Mouse (Mus musculus) heart, adult 2 months (tissue): ENCODE measurements around the gene Hspa13. TPM values are rescaled to one million over a fixed set of nuclear protein-coding genes. Genes with fewer than 3 reads are reported as not detected.

Experiments used
- DNase-seq, 2 experiments: peaks; one replicate each; pipeline ENCODE4 v3.0.0; 2021
- H3K27ac ChIP-seq: fragments of 200-600 bp; 2 replicates; pipeline ENCODE4 v1.8.1; 2022
- H3K27me3 ChIP-seq: fragments of 200-500 bp; 2 replicates; pipeline ENCODE4 v1.6.1; 2012; ENCODE audit warnings: mild to moderate bottlenecking, low read length, inconsistent platforms, mixed read lengths; ENCODE audit not compliant: control insufficient read depth, insufficient read depth
- H3K36me3 ChIP-seq: fragments of 200-500 bp; 2 replicates; pipeline ENCODE4 v1.6.1; 2012; ENCODE audit warnings: low read length, inconsistent platforms; ENCODE audit not compliant: control insufficient read depth, insufficient read depth
- H3K4me1 ChIP-seq: fragments of 200-500 bp; 2 replicates; pipeline ENCODE4 v1.6.1; 2011; ENCODE audit warnings: low read length; ENCODE audit not compliant: control insufficient read depth, insufficient read depth
- H3K4me3 ChIP-seq: fragments of 200-600 bp; 2 replicates; pipeline ENCODE4 v1.8.1; 2022
- H3K79me2 ChIP-seq: fragments of 200-500 bp; replicated peaks from 2 replicates; pipeline ENCODE4 v1.6.1; 2012; ENCODE audit warnings: mild to moderate bottlenecking, inconsistent platforms, low read length, moderate library complexity, mixed read lengths; ENCODE audit not compliant: control insufficient read depth, insufficient read depth
- H3K9ac ChIP-seq: fragments of 200-500 bp; 2 replicates; pipeline ENCODE4 v1.6.1; 2012; ENCODE audit warnings: low read depth, mild to moderate bottlenecking, control low read depth, inconsistent platforms, low read length, mixed read lengths
- CTCF ChIP-seq: fragments of 200-600 bp; IDR thresholded peaks from 2 replicates; pipeline ENCODE4 v1.8.1; 2022; ENCODE audit warnings: antibody characterized with exemption, mild to moderate bottlenecking, moderate library complexity
- EP300 ChIP-seq: fragments of 200-500 bp; IDR thresholded peaks from 2 replicates; pipeline ENCODE4 v1.6.1; 2011; ENCODE audit warnings: low read depth, low read length, control low read depth; ENCODE audit not compliant: insufficient read depth
- POLR2A ChIP-seq: fragments of 200-500 bp; IDR thresholded peaks from 2 replicates; pipeline ENCODE4 v1.6.1; 2011; ENCODE audit warnings: mild to moderate bottlenecking, low read depth, low read length, control low read depth; ENCODE audit not compliant: insufficient read depth
- WGBS: fragments of 180-500 bp; shearing (Covaris S2); methylation state at CpG from one replicate; pipeline ENCODE4 v1.1.7; 2018; 5-methylcytosine and 5-hydroxymethylcytosine counted together
- intact Hi-C: fragments of 180-260 bp; cut with DNase I; formaldehyde crosslinking; loops from one replicate; pipeline ENCODE4 v1.15.1; 2025
- microRNA-seq, 2 experiments: library from miRNA; unstranded; fragments of <30 nt; microRNA quantifications; one replicate each; pipeline ENCODE4 v1.2.0; 2021
- polyA plus RNA-seq: library from polyadenylated mRNA; depleted of rRNA; stranded (reverse); fragments of >200 nt; gene quantifications from 2 replicates; pipeline ENCODE4 v1.2.3, GENCODE M21; 2012; rRNA removed
- total RNA-seq, 2 experiments: library from RNA; stranded (reverse); gene quantifications; 2 replicates each; pipeline ENCODE4 v1.2.3; 2021

The Hspa13 gene
- total and polyA plus RNA-seq, 3 experiments: 3.3 to 15.2 (median 14.0) TPM

GRCm38 (mm10) chr16:75750103-75750502 is 16.8 kb downstream of the Hspa13 start:
- Histone ChIP-seq H3K36me3 (no peaks in the 10 kb centered on the region), H3K4me3 (no peak overlapping the region), H3K9ac (no peak overlapping the region), H3K27me3 (no peaks in the 10 kb centered on the region), H3K27ac (no peak overlapping the region), H3K79me2 (no peaks in the 10 kb centered on the region), H3K4me1 (no peaks in the 10 kb centered on the region)
- TF ChIP-seq POLR2A: no peak
- TF ChIP-seq EP300: no peak
- TF ChIP-seq CTCF: no peak
- DNase-seq: no peak
- 63% methylated on average over 5 of the region's 5 CpGs for WGBS
- intact Hi-C loops: no loop called here

DNA sequence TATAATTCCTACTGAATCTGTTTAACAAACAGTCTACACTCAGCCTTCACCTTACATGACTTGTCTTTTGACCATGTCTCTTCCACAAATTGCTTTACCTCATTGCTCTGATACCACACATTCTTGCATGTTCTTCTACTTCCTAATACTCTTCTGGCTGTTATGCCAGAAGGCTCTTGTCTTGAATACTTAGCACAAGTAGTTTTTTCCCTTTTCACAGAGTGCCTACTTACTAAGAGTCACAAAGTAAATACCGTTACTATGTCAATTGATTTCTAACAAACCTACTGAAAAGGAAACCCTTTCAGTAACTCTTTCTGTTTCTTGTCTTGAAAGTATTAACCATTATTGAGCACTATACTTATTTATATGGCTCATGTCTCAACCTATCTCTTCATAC is 18.0 kb downstream of the Hspa13 start:
- no peaks in the 10 kb centered on the region for H3K4me1 ChIP-seq
- no peaks in the 10 kb centered on the region for H3K79me2 ChIP-seq
- H3K27me3 ChIP-seq: no peaks in the 10 kb centered on the region
- no peak overlapping the region for H3K9ac ChIP-seq
- intact Hi-C loops: no loop called here
- WGBS: 90% methylated on average over 1 of the region's 1 CpGs
- H3K36me3 ChIP-seq: no peaks in the 10 kb centered on the region
- DNase-seq: no peak
- TF ChIP-seq POLR2A (no peak), CTCF (no peak), EP300 (no peak)
- no peak overlapping the region for H3K27ac ChIP-seq
- no peak overlapping the region for H3K4me3 ChIP-seq

GRCm38 (mm10) chr16:75744014-75744413 is 22.9 kb downstream of the Hspa13 start:
- Histone ChIP-seq H3K27me3 (no peaks in the 10 kb centered on the region), H3K36me3 (no peaks in the 10 kb centered on the region), H3K9ac (no peak overlapping the region), H3K4me1 (no peaks in the 10 kb centered on the region), H3K79me2 (no peaks in the 10 kb centered on the region), H3K27ac (no peak overlapping the region), H3K4me3 (no peak overlapping the region)
- DNase-seq: no peak
- TF ChIP-seq EP300 (no peak), CTCF (no peak), POLR2A (no peak)
- 65% methylated on average over 3 of the region's 3 CpGs for WGBS
- intact Hi-C loops: no loop called here

GRCm38 (mm10) chr16:75717405-75718173 is 49.3 kb downstream of the Hspa13 start:
- no peak overlapping the region for H3K9ac ChIP-seq
- no peaks in the 10 kb centered on the region for H3K36me3 ChIP-seq
- no peak overlapping the region for H3K27ac ChIP-seq
- H3K4me1 ChIP-seq: no peaks in the 10 kb centered on the region
- no peaks in the 10 kb centered on the region for H3K27me3 ChIP-seq
- H3K4me3 ChIP-seq: no peak overlapping the region
- TF ChIP-seq CTCF: no peak
- TF ChIP-seq POLR2A: no peak
- TF ChIP-seq EP300: no peak
- intact Hi-C loops: no loop called here
- WGBS: 48% methylated on average over 2 of the region's 2 CpGs
- DNase-seq: no peak
- H3K79me2 ChIP-seq: no peaks in the 10 kb centered on the region

GRCm38 (mm10) chr16:75696176-75696575 is 70.7 kb downstream of the Hspa13 start:
- no peak overlapping the region for H3K27ac ChIP-seq
- intact Hi-C loops: loop anchor here (5.0 kb wide), 1 partner anchor 1201 kb away; no protein-coding TSS in a partner anchor
- H3K79me2 ChIP-seq: no peaks in the 10 kb centered on the region
- TF ChIP-seq CTCF (peak; percentile 78), POLR2A (no peak), EP300 (no peak)
- WGBS: 15% methylated on average over 2 of the region's 2 CpGs
- no peak overlapping the region for H3K4me3 ChIP-seq
- H3K9ac ChIP-seq: no peak overlapping the region
- H3K4me1 ChIP-seq: no peaks in the 10 kb centered on the region
- DNase-seq: peak; percentile 6 to 16
- no peaks in the 10 kb centered on the region for H3K27me3 ChIP-seq
- H3K36me3 ChIP-seq: no peaks in the 10 kb centered on the region

Small RNA genes within 50 kb of the gene (microRNA-seq; reads per million reads assigned to microRNA genes)
- 0 reads per million in 2 experiments for gene Gm22923

Other genes starting within 250 kb of the Hspa13 start
- gene Lipi, start 181.0 kb downstream of the Hspa13 start, total RNA-seq: not detected
- gene Lipi, start 181.0 kb downstream of the Hspa13 start, polyA plus RNA-seq: not detected in 2 replicates
- gene Rbm11, start 174.3 kb downstream of the Hspa13 start, total RNA-seq: not detected
- 0.08 TPM in 1 of 2 replicates, not detected in the other for gene Rbm11, start 174.3 kb downstream of the Hspa13 start, polyA plus RNA-seq